Mouse (Mus musculus) intestine, postnatal 0 days (tissue): ENCODE data around the gene Inf2. TPM values are rescaled to one million over a fixed set of nuclear protein-coding genes. Genes with fewer than 3 reads are reported as not detected.

Source experiments
- ATAC-seq: fragments of 200-750 bp; cut with Nextera tagmentation; 2 replicates; pipeline ENCODE4 v1.8.0; 2017; ENCODE audit warnings: mild to moderate bottlenecking, moderate TSS enrichment, moderate library complexity
- H3K27ac ChIP-seq: fragments of 300-500 bp; sonication (generic); 2 replicates; pipeline ENCODE4 v1.5.1; 2014; ENCODE audit warnings: mild to moderate bottlenecking, low read depth, low read length, moderate library complexity
- H3K27me3 ChIP-seq: fragments of 300-500 bp; sonication (generic); replicated peaks from 2 replicates; pipeline ENCODE4 v1.6.1; 2014; ENCODE audit warnings: low read length, mixed read lengths; ENCODE audit not compliant: control insufficient read depth, insufficient read depth
- H3K36me3 ChIP-seq: fragments of 300-500 bp; sonication (generic); 2 replicates; pipeline ENCODE4 v1.6.1; 2014; ENCODE audit warnings: mild to moderate bottlenecking, moderate library complexity; ENCODE audit not compliant: control insufficient read depth, insufficient read depth
- H3K4me1 ChIP-seq: fragments of 300-500 bp; sonication (generic); replicated peaks from 2 replicates; pipeline ENCODE4 v1.6.1; 2014; ENCODE audit warnings: antibody characterized with exemption, low read length, mixed read lengths; ENCODE audit not compliant: control insufficient read depth, insufficient read depth
- H3K4me2 ChIP-seq: fragments of 300-500 bp; sonication (generic); replicated peaks from 2 replicates; pipeline ENCODE4 v1.6.1; 2014; ENCODE audit warnings: low read depth, mild to moderate bottlenecking, moderate library complexity
- H3K4me3 ChIP-seq: fragments of 300-500 bp; sonication (generic); 2 replicates; pipeline ENCODE4 v1.5.1; 2014; ENCODE audit warnings: low read depth, low read length
- H3K9ac ChIP-seq: fragments of 300-500 bp; sonication (generic); 2 replicates; pipeline ENCODE4 v1.6.1; 2014; ENCODE audit warnings: mild to moderate bottlenecking, low read depth, low read length
- H3K9me3 ChIP-seq: fragments of 300-500 bp; sonication (generic); 2 replicates; pipeline ENCODE4 v1.6.1; 2016; ENCODE audit warnings: mixed run types; ENCODE audit not compliant: control insufficient read depth
- CTCF ChIP-seq: sonication (generic); IDR thresholded peaks from 2 replicates; pipeline ENCODE4 v1.5.1; 2016; ENCODE audit warnings: low read depth, mild to moderate bottlenecking, control low read depth, antibody characterized with exemption, moderate library complexity
- WGBS: fragments of 180-500 bp; shearing (Covaris S2); extraction: QIAGEN DNeasy Blood & Tissue Kit; methylation state at CpG from one replicate; pipeline ENCODE4 v1.1.7; 2014; 5-methylcytosine and 5-hydroxymethylcytosine counted together
- polyA plus RNA-seq: library from polyadenylated mRNA; unstranded; fragments of >200 nt; fragmentation: Nextera tagmentation; extraction: Ambion mirVana; gene quantifications from 2 replicates; pipeline ENCODE4 v1.2.1, GENCODE M21; 2015

Gene Inf2
- polyA plus RNA-seq, 1 experiment from 2014 or later: 0.70 TPM

- ATAC-seq: no peak
- WGBS: 66% methylated on average over 9 of the region's 9 CpGs
- TF ChIP-seq CTCF: no peak
These were observed 44.6 kb upstream of the Inf2 start for GRCm38 (mm10) chr12:112543941-112544340.

GRCm38 (mm10) chr12:112544946-112545701 is 43.5 kb upstream of the Inf2 start:
- Histone ChIP-seq H3K36me3 (no peaks in the 10 kb centered on the region), H3K9me3 (no peaks in the 10 kb centered on the region), H3K27me3 (no peaks in the 10 kb centered on the region), H3K9ac (no peak overlapping the region), H3K4me3 (no peak overlapping the region), H3K4me1 (no peaks in the 10 kb centered on the region), H3K27ac (no peak overlapping the region), H3K4me2 (no peak overlapping the region)
- 51% methylated on average over 12 of the region's 12 CpGs for WGBS
- no peak for ATAC-seq
- TF ChIP-seq CTCF: no peak

More at GRCm38 (mm10) chr12:112543941-112544340, 44.6 kb upstream of the Inf2 start:
- no peaks in the 10 kb centered on the region for H3K9me3 ChIP-seq
- no peak overlapping the region for H3K9ac ChIP-seq
- H3K4me2 ChIP-seq: no peak overlapping the region
- H3K36me3 ChIP-seq: no peaks in the 10 kb centered on the region
- no peaks in the 10 kb centered on the region for H3K4me1 ChIP-seq
- H3K4me3 ChIP-seq: no peak overlapping the region
- no peaks in the 10 kb centered on the region for H3K27me3 ChIP-seq
- H3K27ac ChIP-seq: no peak overlapping the region

GRCm38 (mm10) chr12:112546110-112546509 is 42.5 kb upstream of the Inf2 start:
- Histone ChIP-seq H3K36me3 (no peaks in the 10 kb centered on the region), H3K9me3 (no peaks in the 10 kb centered on the region), H3K4me3 (no peak overlapping the region), H3K9ac (no peak overlapping the region), H3K27me3 (no peaks in the 10 kb centered on the region), H3K27ac (no peak overlapping the region), H3K4me2 (no peak overlapping the region), H3K4me1 (no peaks in the 10 kb centered on the region)
- 92% methylated on average over 8 of the region's 8 CpGs for WGBS
- no peak for TF ChIP-seq CTCF
- no peak for ATAC-seq

- H3K4me2 ChIP-seq: no peak overlapping the region
- no peak overlapping the region for H3K4me3 ChIP-seq
- H3K27me3 ChIP-seq: no peaks in the 10 kb centered on the region
- H3K9me3 ChIP-seq: no peaks in the 10 kb centered on the region
- no peak; the same call in 1 of the 2 replicates for TF ChIP-seq CTCF
- 96% methylated on average over 1 of the region's 1 CpGs for WGBS
- H3K9ac ChIP-seq: no peak overlapping the region
- no peak overlapping the region for H3K27ac ChIP-seq
- no peaks in the 10 kb centered on the region for H3K36me3 ChIP-seq
- ATAC-seq: no peak
- no peaks in the 10 kb centered on the region for H3K4me1 ChIP-seq
These were observed 39.3 kb upstream of the Inf2 start for GRCm38 (mm10) chr12:112549287-112549686.

- H3K4me3 ChIP-seq: no peak overlapping the region
- 11% methylated on average over 13 of the region's 13 CpGs for WGBS
- TF ChIP-seq CTCF: peak; percentile 100
- H3K4me2 ChIP-seq: no peak overlapping the region
- H3K27me3 ChIP-seq: no peaks in the 10 kb centered on the region
- no peak overlapping the region for H3K27ac ChIP-seq
- no peak overlapping the region for H3K9ac ChIP-seq
- H3K36me3 ChIP-seq: no peaks in the 10 kb centered on the region
- H3K4me1 ChIP-seq: no peaks in the 10 kb centered on the region
- ATAC-seq: peak; percentile 52
- no peaks in the 10 kb centered on the region for H3K9me3 ChIP-seq
These were observed 36.7 kb upstream of the Inf2 start for GRCm38 (mm10) chr12:112551861-112552375.

GRCm38 (mm10) chr12:112552520-112552919 is 36.1 kb upstream of the Inf2 start:
- no peak overlapping the region for H3K9ac ChIP-seq
- no peak for ATAC-seq
- H3K36me3 ChIP-seq: no peaks in the 10 kb centered on the region
- no peak overlapping the region for H3K4me2 ChIP-seq
- H3K4me1 ChIP-seq: no peaks in the 10 kb centered on the region
- no peaks in the 10 kb centered on the region for H3K9me3 ChIP-seq
- 39% methylated on average over 5 of the region's 5 CpGs for WGBS
- TF ChIP-seq CTCF: no peak
- no peak overlapping the region for H3K27ac ChIP-seq
- no peaks in the 10 kb centered on the region for H3K27me3 ChIP-seq
- no peak overlapping the region for H3K4me3 ChIP-seq
